Mouse (Mus musculus) testis, adult 2 months (tissue): ENCODE results near the gene Fhit.

Source experiments
- CTCF ChIP-seq: fragments of 200-500 bp; IDR thresholded peaks from 2 replicates; pipeline ENCODE4 v1.5.1; 2012; ENCODE audit warnings: low read depth, mild to moderate bottlenecking, inconsistent platforms, low read length, moderate library complexity; ENCODE audit not compliant: control insufficient read depth, insufficient read depth, insufficient replicate concordance
- POLR2A ChIP-seq: fragments of 200-500 bp; IDR thresholded peaks from 2 replicates; pipeline ENCODE4 v1.6.1; 2012; ENCODE audit warnings: low read depth, mild to moderate bottlenecking, inconsistent platforms, low read length, moderate library complexity; ENCODE audit not compliant: control insufficient read depth

DNA sequence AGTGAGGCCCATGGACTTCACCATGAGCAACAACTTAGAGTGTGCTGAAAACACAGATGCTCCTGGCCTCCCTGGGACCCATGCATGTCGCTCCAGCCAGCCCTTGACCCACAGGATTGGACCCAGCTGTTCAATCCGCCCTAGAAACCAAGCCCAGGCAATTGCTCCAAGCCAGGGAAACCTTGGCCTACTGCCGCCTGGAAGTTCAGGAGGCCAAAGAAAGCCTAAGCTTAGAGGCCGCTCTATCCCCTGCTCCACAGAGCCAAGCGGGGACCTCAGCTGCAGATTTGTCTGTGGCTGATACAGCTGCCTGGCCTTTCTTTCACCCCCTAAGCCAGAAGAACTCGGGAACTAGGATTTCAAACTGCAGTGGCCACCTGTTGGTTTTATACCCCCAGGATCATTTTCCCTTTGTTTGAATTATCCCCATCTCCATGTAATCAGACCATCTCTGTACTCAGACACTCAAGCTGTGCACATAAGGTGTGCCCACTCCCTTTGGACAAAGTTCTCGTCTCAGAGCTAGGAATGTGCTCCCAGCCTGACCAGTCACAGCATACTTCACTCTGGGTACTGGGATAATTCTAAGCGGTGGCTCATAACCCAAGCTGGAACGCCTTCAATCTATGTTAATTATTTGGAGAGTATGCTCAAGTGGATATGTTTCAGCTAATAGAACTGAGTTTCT, 10.1 kb downstream of the Fhit start:
- TF ChIP-seq POLR2A (no peak), CTCF (no peak)
